Mouse (Mus musculus) stomach, embryonic 14.5 days (tissue): ENCODE data around the gene Gnai2. TPM values are rescaled to one million over a fixed set of nuclear protein-coding genes. Genes with fewer than 3 reads are reported as not detected.

Experiments
- ATAC-seq: fragments of 200-750 bp; cut with Nextera tagmentation; 2 replicates; pipeline ENCODE4 v1.8.0; 2017; ENCODE audit warnings: low read depth, moderate TSS enrichment; ENCODE audit not compliant: insufficient number of reproducible peaks, insufficient read depth, low FRiP score
- H3K27ac ChIP-seq: fragments of 300-500 bp; sonication (generic); 2 replicates; pipeline ENCODE4 v1.5.1; 2014; ENCODE audit warnings: mild to moderate bottlenecking, low read length, moderate library complexity, mixed read lengths
- H3K27me3 ChIP-seq: fragments of 300-500 bp; sonication (generic); 2 replicates; pipeline ENCODE4 v1.6.1; 2014; ENCODE audit warnings: low read length, control low read depth, mixed read lengths; ENCODE audit not compliant: control insufficient read depth, insufficient read depth
- H3K36me3 ChIP-seq: fragments of 300-500 bp; sonication (generic); 2 replicates; pipeline ENCODE4 v1.6.1; 2014; ENCODE audit warnings: mild to moderate bottlenecking, control low read depth, low read length, moderate library complexity, mixed read lengths; ENCODE audit not compliant: control insufficient read depth, insufficient read depth
- H3K4me1 ChIP-seq: fragments of 300-500 bp; sonication (generic); 2 replicates; pipeline ENCODE4 v1.6.1; 2014; ENCODE audit warnings: low read length, control low read depth, mixed read lengths; ENCODE audit not compliant: control insufficient read depth, insufficient read depth
- H3K4me2 ChIP-seq: fragments of 300-500 bp; sonication (generic); replicated peaks from 2 replicates; pipeline ENCODE4 v1.6.1; 2014; ENCODE audit warnings: low read depth, low read length, control low read depth
- H3K4me3 ChIP-seq: fragments of 300-500 bp; sonication (generic); 2 replicates; pipeline ENCODE4 v1.5.1; 2014; ENCODE audit warnings: low read depth, low read length, control low read depth
- H3K9ac ChIP-seq: fragments of 300-500 bp; sonication (generic); replicated peaks from 2 replicates; pipeline ENCODE4 v1.6.1; 2014; ENCODE audit warnings: low read depth, mild to moderate bottlenecking, control low read depth, low read length, moderate library complexity, mixed read lengths
- H3K9me3 ChIP-seq: fragments of 300-500 bp; sonication (generic); 2 replicates; pipeline ENCODE4 v1.6.1; 2016; ENCODE audit warnings: low read depth, low read length, control low read depth; ENCODE audit not compliant: control insufficient read depth
- WGBS: fragments of 180-500 bp; shearing (Covaris S2); extraction: QIAGEN DNeasy Blood & Tissue Kit; methylation state at CpG from one replicate; pipeline ENCODE4 v1.1.7; 2014; 5-methylcytosine and 5-hydroxymethylcytosine counted together
- polyA plus RNA-seq: library from polyadenylated mRNA; unstranded; fragments of >200 nt; fragmentation: Nextera tagmentation; extraction: Ambion mirVana; gene quantifications from 2 replicates; pipeline ENCODE4 v1.2.1, GENCODE M21; 2014

The Gnai2 gene
- polyA plus RNA-seq, 1 experiment from 2014 or later, result 359 TPM

DNA sequence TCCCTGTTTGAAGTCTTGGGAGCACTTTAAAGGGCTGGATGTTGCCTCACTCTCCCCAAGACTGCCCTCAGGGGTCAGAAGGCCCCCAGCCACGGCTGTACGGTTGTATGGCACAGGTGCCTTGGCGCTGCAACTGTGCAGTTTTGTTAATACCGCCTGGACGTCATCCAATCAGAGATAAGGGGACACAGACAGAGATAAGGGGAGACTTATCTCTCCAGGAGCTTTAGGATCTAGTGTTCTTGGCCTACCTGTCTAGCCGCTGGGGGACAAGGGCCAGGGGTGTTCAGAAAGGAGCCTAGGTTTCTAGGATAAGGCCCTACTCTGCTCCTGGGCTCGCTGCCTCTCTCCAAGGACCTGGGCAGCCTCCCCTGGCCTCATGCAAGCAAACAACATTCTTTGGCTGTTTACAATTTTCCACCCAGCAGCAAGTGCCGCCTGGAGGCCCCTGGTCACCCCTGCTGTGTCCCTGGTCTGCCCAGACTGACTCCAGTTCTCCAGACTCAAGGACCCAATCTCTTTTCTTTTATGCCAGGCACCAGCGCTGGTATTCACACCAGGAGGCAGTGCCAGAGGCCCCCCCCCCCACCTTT is 27.4 kb downstream of the Gnai2 start:
- H3K9ac ChIP-seq, result no peak overlapping the region
- no peak overlapping the region for H3K4me2 ChIP-seq
- no peak overlapping the region for H3K4me3 ChIP-seq
- peaks cover 42% of the 10 kb centered on the region; the same call in 1 of the 2 replicates for H3K4me1 ChIP-seq
- 44% methylated on average over 9 of the region's 9 CpGs for WGBS
- H3K27me3 ChIP-seq, result no peaks in the 10 kb centered on the region
- no peak overlapping the region; the same call in 1 of the 2 replicates for H3K27ac ChIP-seq
- H3K9me3 ChIP-seq, result no peaks in the 10 kb centered on the region
- no peaks in the 10 kb centered on the region for H3K36me3 ChIP-seq
- ATAC-seq, result no peak

DNA sequence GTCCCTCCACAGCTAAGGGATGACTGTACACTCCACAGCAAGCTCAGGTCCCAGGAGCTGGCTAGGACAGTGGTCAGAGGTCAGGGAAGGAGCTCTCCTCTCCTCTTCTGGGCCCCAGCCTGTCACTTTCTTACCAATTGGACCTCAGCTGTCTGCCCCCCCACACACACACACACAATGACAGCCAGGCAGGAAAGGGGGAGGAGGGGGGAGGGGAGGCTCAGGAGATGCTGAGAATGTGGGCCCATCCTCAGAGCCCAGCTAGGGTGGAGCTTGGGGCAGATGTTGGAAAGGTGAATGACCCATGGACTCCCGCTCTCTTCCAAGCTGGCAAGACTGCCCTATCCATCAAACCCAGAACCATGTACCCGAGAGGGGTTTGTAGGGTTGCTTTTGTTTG is 28.1 kb downstream of the Gnai2 start:
- 55% methylated on average over 2 of the region's 2 CpGs for WGBS
- H3K4me1 ChIP-seq, result peaks cover 38% of the 10 kb centered on the region; the same call in 1 of the 2 replicates
- no peak overlapping the region for H3K4me3 ChIP-seq
- H3K27me3 ChIP-seq, result no peaks in the 10 kb centered on the region
- H3K27ac ChIP-seq, result no peak overlapping the region
- H3K9ac ChIP-seq, result no peak overlapping the region
- H3K9me3 ChIP-seq, result no peaks in the 10 kb centered on the region
- peak overlapping the region; percentile 22; the same call in 1 of the 2 replicates for H3K4me2 ChIP-seq
- ATAC-seq, result no peak
- H3K36me3 ChIP-seq, result no peaks in the 10 kb centered on the region

DNA sequence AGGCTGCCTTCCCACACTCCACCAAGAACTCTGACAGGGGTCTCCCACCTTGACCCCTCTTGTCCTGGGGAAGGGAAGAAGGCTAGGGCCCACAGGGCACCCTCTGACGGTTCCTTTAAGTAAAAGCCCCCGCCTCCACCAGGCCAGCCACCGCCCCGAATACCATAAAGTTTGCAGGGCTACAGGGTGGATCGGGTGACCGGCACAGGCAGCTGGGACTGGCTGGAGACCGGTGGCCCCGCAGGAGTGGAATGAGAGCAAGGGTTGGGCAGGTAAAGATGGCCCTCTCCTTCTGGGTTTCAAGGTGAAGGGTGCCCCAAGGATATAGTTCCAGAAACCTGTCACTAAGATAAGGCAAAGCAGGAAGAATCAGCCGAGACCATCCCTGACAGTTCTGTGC is 28.6 kb downstream of the Gnai2 start:
- Histone ChIP-seq H3K4me1 (peaks cover 36% of the 10 kb centered on the region; the same call in 1 of the 2 replicates), H3K4me2 (peak overlapping the region; percentile 22; the same call in 1 of the 2 replicates), H3K27me3 (no peaks in the 10 kb centered on the region), H3K9ac (no peak overlapping the region), H3K36me3 (no peaks in the 10 kb centered on the region), H3K4me3 (no peak overlapping the region), H3K27ac (peak overlapping the region; percentile 56; the same call in 1 of the 2 replicates), H3K9me3 (no peaks in the 10 kb centered on the region)
- 12% methylated on average over 9 of the region's 9 CpGs for WGBS
- no peak for ATAC-seq

DNA sequence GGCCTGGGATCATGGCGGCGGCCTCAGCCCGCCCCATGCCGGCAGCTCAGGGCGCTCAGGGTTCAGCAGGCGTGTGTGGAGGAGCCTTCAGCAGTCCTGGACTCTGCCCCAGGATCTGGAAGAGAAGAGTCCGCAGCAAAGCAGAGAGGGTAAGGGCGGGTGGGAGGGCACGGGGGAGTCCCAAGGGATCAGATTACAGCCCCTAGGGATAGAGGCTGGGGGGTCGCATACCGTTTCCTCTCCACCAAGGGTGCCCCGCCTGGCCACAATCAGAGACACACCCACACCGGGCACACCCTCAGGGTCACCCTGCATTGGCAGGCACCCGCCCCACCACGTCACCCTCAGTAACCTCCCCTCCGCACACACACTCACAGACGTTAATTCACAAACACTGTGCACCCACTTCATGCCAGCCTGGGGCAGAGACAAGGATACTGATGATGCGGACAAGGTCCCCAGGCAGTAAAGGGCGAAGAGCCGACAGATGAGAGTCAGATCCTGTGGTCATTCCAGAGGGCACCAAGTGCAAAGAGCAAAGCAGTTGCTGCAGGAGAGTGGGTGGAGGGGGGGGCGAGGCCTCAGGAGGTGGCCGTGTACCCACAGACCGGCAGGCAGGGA is 30.0 kb downstream of the Gnai2 start:
- WGBS, result 31% methylated on average over 23 of the region's 23 CpGs
- no peaks in the 10 kb centered on the region for H3K9me3 ChIP-seq
- no peaks in the 10 kb centered on the region for H3K36me3 ChIP-seq

DNA sequence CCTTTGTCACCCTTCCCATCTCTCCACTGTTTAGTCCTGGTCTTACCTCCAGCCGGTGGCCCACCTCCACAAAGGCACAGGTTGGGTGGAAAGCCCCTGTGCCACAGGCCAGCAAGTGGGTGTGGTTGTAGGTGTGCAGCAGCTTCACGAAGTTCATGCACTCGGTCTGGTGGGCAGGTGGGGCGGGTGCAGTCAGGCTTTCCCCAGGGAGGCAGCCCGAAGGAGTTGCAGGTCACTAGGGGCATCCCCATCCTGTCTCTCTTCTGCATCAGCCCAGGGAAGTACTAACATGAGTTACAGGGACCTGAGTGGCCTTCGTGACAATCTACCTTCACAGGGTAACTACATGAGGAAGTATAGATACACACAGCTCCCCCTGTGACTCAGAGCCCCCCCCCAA is 31.9 kb downstream of the Gnai2 start:
- ATAC-seq, result no peak
- H3K4me1 ChIP-seq, result peaks cover 22% of the 10 kb centered on the region; the same call in 1 of the 2 replicates
- H3K9ac ChIP-seq, result no peak overlapping the region
- H3K4me3 ChIP-seq, result no peak overlapping the region
- 68% methylated on average over 6 of the region's 6 CpGs for WGBS
- no peaks in the 10 kb centered on the region for H3K9me3 ChIP-seq
- no peaks in the 10 kb centered on the region for H3K27me3 ChIP-seq
- no peak overlapping the region for H3K4me2 ChIP-seq
- no peaks in the 10 kb centered on the region for H3K36me3 ChIP-seq
- H3K27ac ChIP-seq, result no peak overlapping the region

More for the DNA sequence above, 30.0 kb downstream of the Gnai2 start:
- Histone ChIP-seq H3K27ac (peak overlapping the region; percentile 64), H3K4me1 (peaks cover 31% of the 10 kb centered on the region; the same call in 1 of the 2 replicates), H3K4me2 (peak overlapping the region; percentile 37), H3K4me3 (peak overlapping the region; percentile 20), H3K27me3 (no peaks in the 10 kb centered on the region), H3K9ac (no peak overlapping the region)
- ATAC-seq, result peak; percentile 54

DNA sequence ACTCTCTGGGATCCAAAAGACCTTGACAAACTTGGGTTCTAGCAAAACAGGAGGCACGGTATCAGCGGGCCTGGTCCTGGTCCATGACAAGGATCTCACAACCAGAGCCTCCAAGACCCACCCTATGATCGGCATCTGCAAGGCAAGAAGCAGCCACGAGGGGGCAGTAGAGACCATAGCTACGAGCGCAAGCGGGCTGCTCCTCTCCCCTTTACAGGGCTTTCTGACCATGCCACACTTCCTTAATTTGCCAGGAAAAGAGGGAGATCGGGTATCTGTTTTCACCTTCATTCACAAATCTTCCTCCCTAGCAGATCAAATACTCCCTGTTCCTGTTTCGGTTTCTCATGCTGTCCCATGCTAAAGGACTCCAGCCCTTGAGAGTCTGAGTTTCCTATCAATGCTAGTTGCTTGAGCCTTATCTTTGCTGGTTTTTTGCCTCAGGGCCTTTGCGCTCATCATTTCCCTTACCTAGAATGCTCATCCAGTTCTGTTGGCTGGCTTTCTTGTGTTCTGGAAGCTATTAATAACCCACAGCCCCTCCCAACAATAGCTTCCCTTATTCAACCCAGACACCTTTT is 33.0 kb downstream of the Gnai2 start:
- no peaks in the 10 kb centered on the region for H3K36me3 ChIP-seq
- no peak overlapping the region for H3K4me3 ChIP-seq
- H3K4me2 ChIP-seq, result no peak overlapping the region
- H3K9me3 ChIP-seq, result no peaks in the 10 kb centered on the region
- no peaks in the 10 kb centered on the region for H3K27me3 ChIP-seq
- no peak overlapping the region; the same call in 1 of the 2 replicates for H3K9ac ChIP-seq
- whole genome bisulfite sequencing, result 11% methylated on average over 10 of the region's 10 CpGs
- no peak overlapping the region for H3K27ac ChIP-seq
- ATAC-seq, result no peak
- H3K4me1 ChIP-seq, result peaks cover 17% of the 10 kb centered on the region; the same call in 1 of the 2 replicates

DNA sequence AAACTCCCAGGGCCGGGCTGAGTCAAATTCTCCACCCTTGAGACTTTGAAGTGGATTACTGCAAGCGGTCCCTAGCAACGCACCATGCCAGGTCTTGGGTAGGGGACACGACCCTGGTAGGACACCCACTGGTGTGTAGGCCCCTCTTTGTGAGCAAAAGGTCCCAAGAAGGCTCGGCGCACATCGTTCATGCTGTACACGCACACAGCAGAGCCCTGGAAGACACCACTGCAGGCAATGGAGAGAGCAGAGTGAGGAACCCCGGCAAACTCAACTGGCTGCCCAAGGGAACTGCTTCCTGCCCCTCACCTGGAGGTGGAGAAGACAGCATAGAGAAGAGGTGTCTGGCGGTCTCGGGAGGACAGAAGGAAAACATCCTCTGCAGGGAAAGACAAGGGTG is 33.9 kb downstream of the Gnai2 start:
- no peak overlapping the region for H3K4me2 ChIP-seq
- no peaks in the 10 kb centered on the region for H3K27me3 ChIP-seq
- no peaks in the 10 kb centered on the region for H3K9me3 ChIP-seq
- H3K9ac ChIP-seq, result no peak overlapping the region
- H3K36me3 ChIP-seq, result no peaks in the 10 kb centered on the region
- WGBS, result 85% methylated on average over 11 of the region's 11 CpGs
- H3K4me1 ChIP-seq, result peaks cover 9% of the 10 kb centered on the region; the same call in 1 of the 2 replicates
- no peak overlapping the region for H3K4me3 ChIP-seq
- H3K27ac ChIP-seq, result no peak overlapping the region
- ATAC-seq, result no peak

DNA sequence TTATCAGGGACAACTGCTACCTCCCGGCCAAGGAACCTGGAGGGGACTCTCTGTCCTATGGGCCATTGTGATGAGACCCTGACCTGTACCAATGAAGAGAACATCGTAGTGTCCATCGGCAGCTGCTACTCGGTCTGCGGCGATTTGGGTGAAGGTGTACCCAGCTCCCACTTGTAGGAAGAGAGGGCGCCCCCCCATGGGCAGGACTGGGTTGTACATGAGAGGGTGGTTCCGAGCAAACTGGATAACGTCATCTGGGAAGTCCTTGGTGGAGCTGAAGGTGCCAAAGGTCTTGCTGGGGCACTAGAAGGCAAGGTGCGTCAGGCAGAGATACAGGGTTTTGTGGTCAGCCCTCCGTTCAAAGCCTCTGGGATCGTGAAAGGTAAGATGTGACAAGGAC is 34.4 kb downstream of the Gnai2 start:
- no peak for ATAC-seq

More for the DNA sequence above, 34.4 kb downstream of the Gnai2 start:
- Histone ChIP-seq H3K4me1 (0 out of 2 replicates have a peak, but pooled peaks cover 8% of the 10 kb centered on the region), H3K9me3 (no peaks in the 10 kb centered on the region), H3K4me2 (no peak overlapping the region), H3K9ac (no peak overlapping the region), H3K4me3 (no peak overlapping the region), H3K27me3 (no peaks in the 10 kb centered on the region), H3K27ac (no peak overlapping the region), H3K36me3 (0 out of 2 replicates have a peak, but pooled peaks cover 3% of the 10 kb centered on the region)
- WGBS, result 77% methylated on average over 12 of the region's 12 CpGs
